Mouse (Mus musculus) heart, adult 2 months (tissue): ENCODE measurements around the gene Fbxw7.

Experiments
- CTCF ChIP-seq: fragments of 200-600 bp; IDR thresholded peaks from 2 replicates; pipeline ENCODE4 v1.8.1; 2022; ENCODE audit warnings: antibody characterized with exemption, mild to moderate bottlenecking, moderate library complexity
- EP300 ChIP-seq: fragments of 200-500 bp; IDR thresholded peaks from 2 replicates; pipeline ENCODE4 v1.6.1; 2011; ENCODE audit warnings: low read depth, low read length, control low read depth; ENCODE audit not compliant: insufficient read depth
- POLR2A ChIP-seq: fragments of 200-500 bp; IDR thresholded peaks from 2 replicates; pipeline ENCODE4 v1.6.1; 2011; ENCODE audit warnings: mild to moderate bottlenecking, low read depth, low read length, control low read depth; ENCODE audit not compliant: insufficient read depth

GRCm38 (mm10) chr3:84926140-84926539, 111.1 kb downstream of the Fbxw7 start:
- TF ChIP-seq CTCF (no peak), POLR2A (no peak), EP300 (no peak)
